Mouse (Mus musculus) adrenal gland, postnatal 4 days (tissue): ENCODE measurements around the gene Cd28. TPM values are rescaled to one million over a fixed set of nuclear protein-coding genes. Genes with fewer than 3 reads are reported as not detected.

Experiments
- DNase-seq, 2 experiments: peaks; one replicate each; pipeline ENCODE4 v3.0.0; 2021 to 2022; ENCODE audit warnings: low spot score in 2 of 2, mixed read lengths in 2 of 2
- total RNA-seq, 2 experiments: library from RNA; stranded (reverse); gene quantifications; 2 replicates each; pipeline ENCODE4 v1.2.3; 2021

The Cd28 gene
- total RNA-seq, 2 experiments from 2014 or later, result 0.34 to 0.37 TPM

DNA sequence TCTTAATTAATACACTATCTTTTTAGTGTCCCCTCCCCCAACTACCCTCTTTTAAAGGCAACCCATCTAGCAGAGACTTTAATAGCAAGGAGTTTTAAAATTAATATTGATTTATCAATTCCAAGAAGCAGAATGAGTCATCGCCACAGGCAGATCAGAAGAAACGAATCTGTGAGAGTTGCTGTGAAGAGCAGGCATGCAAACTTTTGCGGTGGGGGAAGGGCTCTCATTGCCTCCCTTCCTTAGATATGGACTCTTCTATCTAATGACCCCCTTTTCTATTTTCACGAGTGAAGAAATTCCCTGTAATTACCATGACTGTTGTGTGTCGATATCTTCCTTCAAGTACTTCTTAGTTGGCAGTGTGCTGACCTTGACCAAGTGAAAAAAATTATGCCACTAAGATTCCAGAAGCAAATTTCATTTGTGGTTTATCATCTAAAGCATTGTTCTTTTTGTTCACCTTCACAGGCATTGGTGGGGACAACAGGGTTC is 32.8 kb downstream of the Cd28 start:
- DNase-seq, result no peak

DNA sequence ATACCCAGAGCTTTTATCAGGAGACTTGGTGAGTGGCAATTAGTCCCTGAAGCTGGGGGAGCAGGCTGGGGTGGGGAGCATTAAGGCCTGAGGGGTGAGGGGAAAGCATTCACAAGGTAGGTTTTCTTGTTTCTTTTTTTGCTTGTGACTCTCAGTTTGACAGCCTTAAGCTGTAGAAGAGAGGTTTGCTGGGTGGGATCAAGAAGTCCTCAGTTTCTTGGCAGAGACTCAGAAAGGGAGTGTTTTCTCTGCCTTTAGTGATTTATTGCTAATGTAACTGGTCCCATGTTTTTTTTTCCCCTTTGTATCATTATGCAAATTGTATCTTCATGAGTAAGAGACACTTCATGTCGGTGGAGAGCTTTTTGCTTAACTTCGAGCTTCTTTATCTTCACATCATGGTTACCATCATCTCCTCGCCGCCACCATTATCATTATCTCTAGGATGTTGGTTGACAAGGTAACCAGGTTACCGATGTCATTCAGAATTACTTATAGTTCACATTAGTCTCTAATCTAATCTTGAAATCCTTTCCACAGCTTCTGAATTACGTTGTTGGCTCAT is 33.7 kb downstream of the Cd28 start:
- DNase-seq, result no peak

DNA sequence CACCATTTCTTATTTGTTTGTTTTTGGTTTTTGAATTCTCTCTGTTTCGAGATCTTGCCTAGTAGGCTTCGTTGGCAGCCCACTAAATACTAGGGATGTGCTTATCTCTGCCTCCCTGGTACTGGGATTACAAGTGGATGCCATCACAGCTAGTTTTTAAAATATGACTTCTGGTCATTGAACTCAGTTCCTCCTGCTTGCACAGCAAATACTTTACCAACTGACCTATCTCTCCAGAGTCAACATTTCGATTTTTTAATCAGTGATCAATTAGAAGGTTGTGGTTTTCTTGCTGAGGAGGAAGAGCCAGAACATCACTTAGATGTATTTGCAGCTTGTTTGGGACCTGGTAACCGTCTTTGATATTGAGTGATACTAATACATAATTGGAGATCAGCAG is 34.4 kb downstream of the Cd28 start:
- no peak for DNase-seq

DNA sequence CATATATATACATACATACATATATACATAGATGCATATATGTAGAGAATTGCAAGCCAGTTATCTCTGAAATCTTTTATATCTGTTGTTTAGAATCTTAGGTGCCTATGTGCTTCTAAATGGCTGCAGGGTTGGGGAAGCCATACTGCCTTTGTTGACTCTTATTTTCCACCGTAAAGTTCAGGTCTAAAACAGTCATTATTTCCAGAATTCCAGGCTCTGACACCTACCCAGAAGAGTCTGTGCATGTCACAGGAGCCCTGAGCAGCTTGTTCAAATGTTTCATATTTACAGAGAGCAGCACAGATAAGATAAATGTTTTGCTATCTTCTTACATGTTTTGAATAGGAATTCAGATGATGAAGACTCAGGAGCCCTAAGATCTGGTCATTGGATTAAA is 36.4 kb downstream of the Cd28 start:
- DNase-seq, result no peak

DNA sequence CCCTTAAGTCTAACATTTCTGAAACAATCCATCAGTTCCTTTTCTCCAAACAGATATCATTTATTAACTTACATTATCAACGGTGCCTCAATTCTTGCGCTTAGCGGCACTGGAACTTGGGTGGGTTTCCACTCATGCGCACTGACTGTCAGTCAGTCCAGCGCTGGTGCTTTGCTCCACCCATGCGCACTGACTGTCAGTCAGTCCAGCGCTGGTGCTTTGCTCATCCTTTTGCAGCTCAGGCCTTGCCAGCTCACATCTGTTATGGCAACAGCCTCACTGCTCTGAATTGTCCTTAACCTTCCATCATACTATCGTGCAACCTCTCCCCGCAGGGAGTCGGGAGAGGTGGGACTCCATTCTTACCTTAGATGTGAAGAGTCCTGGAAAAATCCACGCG is 37.4 kb downstream of the Cd28 start:
- no peak for DNase-seq

DNA sequence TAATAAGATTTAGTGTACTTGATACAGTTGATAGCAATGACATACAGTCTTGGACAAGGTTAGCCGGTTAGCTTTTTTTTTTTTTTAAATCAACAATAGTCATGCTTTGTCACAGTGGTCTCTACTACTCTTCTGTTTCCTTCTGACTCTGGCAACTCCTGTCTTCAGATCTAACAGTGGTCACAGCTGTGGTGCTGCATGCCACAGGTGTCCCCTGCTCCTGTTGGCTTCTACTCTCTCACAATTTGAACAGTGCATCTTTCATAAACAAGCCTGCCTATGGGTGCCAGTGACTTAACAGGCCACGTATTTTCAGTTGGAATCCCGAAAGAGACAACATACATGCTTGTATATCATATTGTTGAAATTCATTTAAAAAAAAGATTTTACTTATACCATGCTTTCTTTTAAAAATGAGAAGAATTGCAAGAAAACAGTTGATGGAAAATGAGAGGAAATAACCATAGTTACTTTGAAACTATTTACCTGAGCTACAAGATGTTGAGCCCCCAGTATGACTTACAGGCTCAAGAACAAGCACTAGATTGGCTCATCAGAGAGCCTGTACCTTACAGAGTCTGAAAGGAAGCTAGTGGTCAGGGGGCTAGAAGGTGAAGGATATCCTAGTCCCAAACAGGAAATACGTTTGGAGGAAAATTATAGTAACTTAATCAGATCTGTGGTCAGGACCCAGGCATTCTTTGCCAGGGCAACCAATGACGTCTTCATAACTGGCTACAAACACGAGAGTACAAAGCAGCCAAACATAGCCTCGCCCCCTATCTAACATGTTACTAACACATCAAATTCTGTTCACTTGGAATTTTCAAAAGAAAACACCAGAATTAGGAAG is 39.0 kb downstream of the Cd28 start:
- DNase-seq, result no peak

DNA sequence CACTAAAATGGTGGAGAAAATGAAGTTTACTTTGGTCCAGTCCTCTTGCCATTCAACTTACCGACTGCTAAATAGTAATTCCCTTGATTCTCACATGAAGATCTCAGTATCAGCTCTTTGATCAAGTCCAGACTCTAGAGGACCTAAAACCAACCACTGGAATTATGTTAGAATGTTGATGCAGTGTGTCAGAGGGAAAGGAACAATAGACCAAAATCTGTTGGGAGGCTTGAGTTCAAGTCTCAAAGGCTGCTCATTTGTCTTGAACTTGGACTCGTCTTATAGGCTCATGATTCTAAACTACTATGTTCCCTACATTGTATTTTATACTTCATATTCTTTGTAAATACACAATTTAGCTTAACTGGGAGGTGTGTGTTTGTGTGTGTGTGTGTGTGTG is 41.0 kb downstream of the Cd28 start:
- no peak for DNase-seq

DNA sequence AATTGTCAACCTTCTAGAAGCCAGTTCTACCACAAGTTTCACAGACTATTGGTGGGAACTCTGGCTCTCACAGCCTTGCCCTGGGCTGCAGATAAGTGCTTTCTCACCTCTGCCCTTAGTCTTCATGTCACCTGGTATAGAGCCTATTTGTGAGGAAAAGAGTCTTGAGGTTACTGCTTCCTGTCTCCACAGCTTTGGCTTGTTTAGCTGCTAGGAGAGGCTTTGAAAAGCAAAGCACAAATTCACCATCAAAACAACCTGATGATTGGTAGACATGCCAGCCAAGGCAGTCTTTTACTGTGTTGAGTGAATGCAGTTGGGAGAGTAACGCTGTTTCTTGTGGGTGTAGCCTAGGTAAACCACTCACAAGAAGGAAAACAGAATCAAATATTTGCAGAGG is 41.6 kb downstream of the Cd28 start:
- no peak for DNase-seq

DNA sequence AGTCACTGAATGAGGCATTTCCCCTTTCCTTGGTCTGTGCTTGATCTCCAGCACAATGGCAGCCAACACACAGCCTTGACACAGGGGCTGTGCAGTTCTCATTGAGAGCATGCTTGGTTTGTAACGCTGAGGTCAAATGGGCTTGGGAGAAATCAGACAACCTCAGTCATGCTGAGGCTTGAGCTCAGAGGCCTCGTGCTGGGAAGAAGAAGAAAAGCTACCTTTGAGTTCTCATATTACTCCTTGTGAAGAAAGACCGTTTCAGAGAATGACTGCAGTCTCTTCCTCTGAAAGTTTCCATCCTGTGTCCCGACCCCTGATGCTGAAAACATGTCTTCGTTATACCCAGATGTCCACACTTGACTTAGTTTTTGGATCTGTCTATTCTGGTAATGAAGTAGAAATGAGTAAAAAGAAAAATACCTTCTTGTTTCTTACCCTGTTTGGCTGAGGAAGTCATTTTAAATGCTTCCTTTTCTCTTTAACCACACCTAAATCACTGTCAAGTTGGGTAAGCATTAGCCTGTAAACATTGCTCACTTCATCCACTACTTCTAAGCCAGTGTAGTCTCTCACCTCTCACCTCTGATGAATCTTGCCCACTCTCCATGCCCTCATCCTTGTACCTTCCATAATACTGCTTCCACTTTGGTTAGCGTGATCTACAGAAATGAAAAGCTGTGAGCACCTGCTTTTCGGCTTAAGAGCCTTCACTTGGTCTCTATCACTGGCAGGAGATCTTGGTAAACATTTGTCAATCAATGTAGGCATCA is 43.1 kb downstream of the Cd28 start:
- DNase-seq, result no peak

DNA sequence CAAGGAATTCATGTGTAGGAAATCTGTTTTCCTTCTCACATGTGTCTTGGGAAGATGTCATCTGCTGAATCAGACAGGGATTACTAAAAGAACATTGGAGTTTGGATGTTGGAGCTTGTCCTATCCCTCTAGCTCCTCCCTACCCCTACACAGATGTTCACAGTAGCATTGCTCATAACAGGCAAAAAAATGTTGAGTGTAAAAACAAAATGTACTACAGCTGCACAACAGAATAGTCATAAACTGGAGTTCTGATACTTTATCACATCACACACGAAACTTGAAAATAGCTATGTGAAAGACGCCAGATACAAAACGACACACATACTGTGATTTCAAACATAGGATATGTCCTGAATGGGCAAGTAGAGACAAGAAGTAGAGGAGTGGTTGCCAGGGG is 43.9 kb downstream of the Cd28 start:
- no peak for DNase-seq

DNA sequence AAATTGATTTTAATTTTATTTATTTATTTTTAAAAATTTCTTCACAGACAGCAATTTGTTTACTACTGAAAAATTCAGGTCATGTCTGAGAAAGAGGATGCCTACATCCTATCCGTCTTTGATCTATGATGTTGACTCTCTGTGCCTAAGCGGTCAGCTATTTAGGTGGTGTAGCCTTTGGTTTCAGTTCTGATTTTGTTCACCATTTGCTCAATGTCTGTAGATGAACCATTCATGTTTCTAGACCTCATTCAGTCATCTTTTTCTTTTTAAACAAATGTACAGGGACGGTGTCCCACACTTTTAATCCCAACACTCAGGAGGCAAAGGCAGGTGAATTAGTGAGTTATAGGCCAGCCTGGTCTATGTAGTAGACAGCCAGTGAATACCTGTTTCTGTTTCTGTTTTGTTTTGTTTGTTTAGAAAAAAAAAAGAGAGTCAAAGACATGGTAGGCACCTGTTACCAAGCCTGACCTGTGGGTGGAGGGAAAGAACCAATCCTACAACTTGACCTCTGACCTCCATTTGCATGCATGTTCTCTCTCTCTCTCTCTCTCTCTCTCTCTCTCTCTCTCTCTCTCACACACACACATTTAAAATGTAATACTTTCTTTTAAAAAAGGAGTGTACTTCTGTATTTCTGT is 45.0 kb downstream of the Cd28 start:
- no peak for DNase-seq

DNA sequence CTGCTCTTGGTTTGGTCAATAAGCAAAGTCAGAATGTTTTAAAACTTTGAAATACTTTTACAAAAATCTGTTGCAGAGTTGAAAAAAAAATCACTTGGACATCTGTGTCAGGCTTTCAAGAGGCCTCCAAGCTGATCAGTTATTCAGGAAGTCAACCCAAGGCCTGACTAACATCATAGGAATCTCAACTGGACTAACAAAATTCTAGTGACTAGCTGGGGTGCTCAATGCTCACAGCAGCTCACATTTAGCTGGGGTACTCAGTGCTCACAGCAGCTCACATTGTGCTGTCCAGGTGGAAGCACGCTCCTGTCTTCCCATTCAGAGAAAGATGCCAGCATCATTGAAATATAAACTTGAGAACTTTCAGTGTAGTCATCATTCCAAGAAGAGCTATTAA is 45.9 kb downstream of the Cd28 start:
- DNase-seq, result no peak

DNA sequence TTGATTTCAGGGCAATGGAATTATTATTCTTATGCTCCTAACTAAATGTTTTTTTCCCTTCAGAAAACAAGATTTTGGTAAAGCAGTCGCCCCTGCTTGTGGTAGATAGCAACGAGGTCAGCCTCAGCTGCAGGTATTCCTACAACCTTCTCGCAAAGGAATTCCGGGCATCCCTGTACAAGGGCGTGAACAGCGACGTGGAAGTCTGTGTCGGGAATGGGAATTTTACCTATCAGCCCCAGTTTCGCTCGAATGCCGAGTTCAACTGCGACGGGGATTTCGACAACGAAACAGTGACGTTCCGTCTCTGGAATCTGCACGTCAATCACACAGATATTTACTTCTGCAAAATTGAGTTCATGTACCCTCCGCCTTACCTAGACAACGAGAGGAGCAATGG is 46.3 kb downstream of the Cd28 start:
- no peak for DNase-seq

DNA sequence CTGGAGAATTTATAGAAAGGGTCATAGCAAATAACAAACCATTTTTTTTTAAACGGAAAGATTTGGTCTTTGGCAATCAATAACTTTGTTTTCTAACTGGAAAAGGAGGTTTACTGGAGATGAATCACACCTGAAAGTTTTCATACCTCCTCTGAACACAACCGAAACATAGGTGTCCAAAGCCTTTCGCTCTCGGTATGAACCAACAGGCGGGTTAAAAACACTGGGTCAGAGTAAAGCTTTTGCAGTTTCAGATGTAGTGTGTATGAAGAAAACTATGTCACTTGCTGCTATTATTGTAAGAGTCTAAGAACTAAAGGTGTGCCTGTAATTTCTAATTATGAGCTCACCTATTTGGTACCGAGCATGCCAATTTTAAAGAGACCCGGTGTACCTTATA is 55.2 kb downstream of the Cd28 start:
- DNase-seq, result no peak

DNA sequence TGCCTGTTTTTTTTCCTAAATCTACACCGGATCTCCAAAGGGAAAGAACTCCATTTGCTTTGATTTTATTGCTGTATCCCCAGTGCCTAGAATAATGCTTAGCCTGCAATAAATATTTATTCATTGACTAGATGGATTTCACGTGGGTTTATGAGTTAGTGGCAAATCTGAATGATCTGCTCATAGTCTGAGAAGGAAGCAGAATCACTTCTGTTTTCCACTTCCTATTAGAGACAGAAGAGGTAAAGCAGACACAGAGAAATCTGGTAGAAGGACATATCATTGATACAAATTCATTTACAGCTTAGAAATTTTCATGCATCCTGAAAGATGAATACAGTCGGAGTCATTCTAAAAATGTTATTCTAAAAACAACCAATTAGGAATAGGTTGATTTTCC is 56.6 kb downstream of the Cd28 start:
- no peak for DNase-seq

DNA sequence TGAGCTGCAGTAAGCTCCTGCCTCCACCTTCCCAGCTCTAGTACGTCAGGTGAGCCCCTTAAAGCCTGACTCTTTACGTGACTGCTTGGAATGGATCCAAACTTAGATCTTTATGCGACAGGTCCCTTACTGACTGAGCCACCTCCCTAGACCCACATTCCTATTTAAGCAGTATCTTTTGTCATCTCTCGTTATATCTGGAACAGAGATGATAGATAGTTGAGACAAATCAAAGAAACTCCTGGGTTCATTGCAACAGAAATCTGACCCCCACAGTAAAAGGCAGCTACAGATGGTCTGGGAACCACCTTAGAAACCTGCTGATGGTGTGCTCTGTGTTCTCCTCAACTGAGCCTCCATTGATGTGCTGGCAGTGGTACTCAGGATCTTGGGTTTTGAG is 59.6 kb downstream of the Cd28 start:
- no peak for DNase-seq

DNA sequence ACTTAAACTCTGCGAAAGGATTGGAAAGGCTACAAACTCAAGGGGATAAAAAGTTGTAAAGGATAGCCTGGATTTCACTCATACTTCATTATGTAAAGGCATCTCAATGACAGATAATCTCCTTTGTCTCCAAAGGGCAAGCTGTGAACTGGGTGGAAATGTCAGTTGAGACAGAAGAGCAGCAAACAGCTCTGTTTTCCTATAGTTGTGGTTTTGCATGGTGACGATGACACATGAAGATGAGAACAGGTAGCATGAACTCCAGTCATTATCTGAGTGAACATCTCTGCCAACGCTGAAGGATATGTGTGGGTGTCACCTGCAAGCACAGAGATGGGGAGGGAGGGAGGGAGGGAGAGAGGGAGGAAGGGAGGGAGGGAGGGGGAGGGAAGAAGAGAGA is 60.3 kb downstream of the Cd28 start:
- no peak for DNase-seq

DNA sequence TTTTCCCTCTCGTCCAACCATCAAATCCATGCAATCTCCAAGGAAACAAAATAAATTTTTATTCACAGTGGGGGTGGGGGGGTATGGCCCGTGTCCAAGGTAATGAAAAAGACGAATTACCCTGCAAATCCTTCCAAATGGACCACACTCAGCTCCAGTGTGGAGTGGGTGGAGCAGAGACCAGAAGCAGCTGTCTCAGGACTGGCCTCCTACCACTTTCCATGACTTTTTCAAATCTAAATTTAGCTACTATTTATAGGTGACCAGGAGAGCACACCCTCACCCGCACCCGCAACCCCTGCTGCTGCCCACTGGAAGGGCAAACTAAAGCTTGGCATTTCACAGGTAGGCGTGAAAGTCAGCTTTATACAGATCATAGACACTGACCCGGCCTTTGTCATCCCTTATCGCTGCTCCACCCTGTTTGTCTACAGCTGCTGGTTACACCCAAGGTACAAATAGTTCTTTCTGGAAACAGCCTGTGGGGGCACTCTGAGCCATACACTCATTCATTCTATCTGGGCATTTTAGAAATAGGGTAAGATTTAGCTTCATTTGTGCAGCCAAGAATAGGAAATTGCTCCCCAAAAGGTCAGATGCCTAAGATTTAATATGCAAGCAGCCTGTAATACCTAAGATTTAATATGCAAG is 62.0 kb downstream of the Cd28 start:
- DNase-seq, result no peak

DNA sequence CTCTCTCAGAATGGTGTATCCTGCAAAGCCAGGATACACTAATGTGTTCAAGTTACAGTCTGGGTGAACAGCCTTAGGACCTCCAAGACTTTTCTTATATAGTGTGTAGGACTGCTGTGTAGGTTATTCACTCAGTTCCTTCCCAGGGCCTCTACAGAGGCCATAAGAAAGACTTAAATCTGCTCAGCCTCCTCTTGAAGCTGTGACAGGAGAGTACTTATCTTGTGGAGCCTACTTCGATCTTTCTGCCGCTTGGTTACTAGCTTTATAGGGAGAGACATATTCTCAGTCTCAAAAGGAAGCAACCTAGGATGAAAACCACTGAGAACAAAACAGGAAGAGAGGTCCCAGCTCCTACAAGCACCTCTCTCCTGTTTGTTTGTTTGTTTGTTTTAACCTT is 62.6 kb downstream of the Cd28 start:
- no peak for DNase-seq

DNA sequence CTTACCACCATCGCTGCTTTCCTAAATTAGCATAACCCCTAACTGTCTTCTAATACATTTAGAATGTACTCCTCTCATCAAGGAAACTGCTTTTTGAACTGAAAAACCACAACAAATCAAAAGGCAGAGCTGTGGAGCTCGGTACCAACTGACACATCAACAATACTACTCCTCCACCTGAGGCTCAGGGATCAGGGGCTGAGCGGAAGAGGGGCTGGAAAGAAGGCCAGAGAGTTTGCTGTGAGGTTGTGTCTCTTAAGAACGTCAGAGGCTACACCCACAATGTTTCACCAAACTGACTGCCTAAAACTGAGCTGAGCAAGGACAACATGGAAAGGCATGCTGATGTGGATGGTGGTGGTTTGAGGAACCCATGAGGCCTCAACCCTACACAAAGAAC is 65.1 kb downstream of the Cd28 start:
- DNase-seq, result no peak

DNA sequence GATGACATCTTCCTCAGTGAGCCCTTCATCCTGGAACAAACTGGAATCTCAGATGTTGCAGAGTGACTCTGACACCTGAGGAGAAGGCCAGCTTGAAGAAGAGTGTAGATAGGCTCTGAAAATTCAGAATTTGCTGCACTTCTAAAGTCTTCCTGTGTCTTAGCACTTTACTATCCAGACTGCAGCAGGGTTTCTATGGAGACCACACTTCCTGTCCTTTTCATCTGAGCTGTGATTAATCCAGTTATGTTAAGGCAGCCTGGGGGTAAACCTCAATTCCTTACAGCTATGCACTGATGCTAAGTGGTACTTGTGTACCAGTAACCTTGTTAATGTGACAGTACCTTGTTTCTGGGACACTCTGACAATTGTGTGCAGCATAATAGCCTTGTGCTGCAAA is 77.1 kb downstream of the Cd28 start:
- no peak for DNase-seq
